Mouse (Mus musculus) cerebellum, adult 11 months (tissue): ENCODE data around the gene Btg1.

ENCODE experiments used
- DNase-seq: peaks from one replicate; pipeline ENCODE4 v3.0.0; 2022

The Btg1 gene

GRCm38 (mm10) chr10:96632271-96633144, 15.7 kb downstream of the Btg1 start:
- no peak for DNase-seq

- no peak for DNase-seq
Measured at GRCm38 (mm10) chr10:96633145-96633516, 16.3 kb downstream of the Btg1 start.

- DNase-seq = no peak
Measured at GRCm38 (mm10) chr10:96635472-96635871, 18.7 kb downstream of the Btg1 start.

GRCm38 (mm10) chr10:96638477-96638876, 21.7 kb downstream of the Btg1 start:
- no peak for DNase-seq

- DNase-seq = no peak
Measured at GRCm38 (mm10) chr10:96642014-96642413, 25.2 kb downstream of the Btg1 start.

- no peak for DNase-seq
Measured at GRCm38 (mm10) chr10:96642751-96643150, 25.9 kb downstream of the Btg1 start.

GRCm38 (mm10) chr10:96645183-96645582, 28.4 kb downstream of the Btg1 start:
- no peak for DNase-seq

GRCm38 (mm10) chr10:96646024-96646866, 29.4 kb downstream of the Btg1 start:
- DNase-seq = peak; percentile 70

GRCm38 (mm10) chr10:96646867-96647462, 30.2 kb downstream of the Btg1 start:
- no peak for DNase-seq

- peak; percentile 69 for DNase-seq
Measured at GRCm38 (mm10) chr10:96648161-96648561, 31.4 kb downstream of the Btg1 start.

- DNase-seq = no peak
Measured at GRCm38 (mm10) chr10:96649524-96649923, 32.7 kb downstream of the Btg1 start.

GRCm38 (mm10) chr10:96652372-96652771, 35.6 kb downstream of the Btg1 start:
- DNase-seq = no peak

- DNase-seq = no peak
Measured at GRCm38 (mm10) chr10:96653030-96653429, 36.2 kb downstream of the Btg1 start.

GRCm38 (mm10) chr10:96654079-96654478, 37.3 kb downstream of the Btg1 start:
- DNase-seq = no peak

- no peak for DNase-seq
Measured at GRCm38 (mm10) chr10:96654576-96654975, 37.8 kb downstream of the Btg1 start.

- no peak for DNase-seq
Measured at GRCm38 (mm10) chr10:96655066-96655465, 38.3 kb downstream of the Btg1 start.

GRCm38 (mm10) chr10:96656176-96656575, 39.4 kb downstream of the Btg1 start:
- DNase-seq = no peak

GRCm38 (mm10) chr10:96658906-96659305, 42.1 kb downstream of the Btg1 start:
- DNase-seq = peak; percentile 75

- DNase-seq = no peak
Measured at GRCm38 (mm10) chr10:96660280-96660985, 43.6 kb downstream of the Btg1 start.

- no peak for DNase-seq
Measured at GRCm38 (mm10) chr10:96662976-96663375, 46.2 kb downstream of the Btg1 start.

- no peak for DNase-seq
Measured at GRCm38 (mm10) chr10:96663739-96664430, 47.1 kb downstream of the Btg1 start.
